Mouse (Mus musculus): ENCODE data around the gene Phactr1. TPM values are rescaled to one million over a fixed set of nuclear protein-coding genes. Genes with fewer than 3 reads are reported as not detected.
"Not testable (repeated sequence)": the region's sequence is repeated elsewhere in the genome, so short reads cannot be mapped to it uniquely, and the experiment has no call there.

Phactr1 gene
- total RNA-seq, 2 experiments from 2014 or later, result 0.04 TPM; not detected in 1

DNA sequence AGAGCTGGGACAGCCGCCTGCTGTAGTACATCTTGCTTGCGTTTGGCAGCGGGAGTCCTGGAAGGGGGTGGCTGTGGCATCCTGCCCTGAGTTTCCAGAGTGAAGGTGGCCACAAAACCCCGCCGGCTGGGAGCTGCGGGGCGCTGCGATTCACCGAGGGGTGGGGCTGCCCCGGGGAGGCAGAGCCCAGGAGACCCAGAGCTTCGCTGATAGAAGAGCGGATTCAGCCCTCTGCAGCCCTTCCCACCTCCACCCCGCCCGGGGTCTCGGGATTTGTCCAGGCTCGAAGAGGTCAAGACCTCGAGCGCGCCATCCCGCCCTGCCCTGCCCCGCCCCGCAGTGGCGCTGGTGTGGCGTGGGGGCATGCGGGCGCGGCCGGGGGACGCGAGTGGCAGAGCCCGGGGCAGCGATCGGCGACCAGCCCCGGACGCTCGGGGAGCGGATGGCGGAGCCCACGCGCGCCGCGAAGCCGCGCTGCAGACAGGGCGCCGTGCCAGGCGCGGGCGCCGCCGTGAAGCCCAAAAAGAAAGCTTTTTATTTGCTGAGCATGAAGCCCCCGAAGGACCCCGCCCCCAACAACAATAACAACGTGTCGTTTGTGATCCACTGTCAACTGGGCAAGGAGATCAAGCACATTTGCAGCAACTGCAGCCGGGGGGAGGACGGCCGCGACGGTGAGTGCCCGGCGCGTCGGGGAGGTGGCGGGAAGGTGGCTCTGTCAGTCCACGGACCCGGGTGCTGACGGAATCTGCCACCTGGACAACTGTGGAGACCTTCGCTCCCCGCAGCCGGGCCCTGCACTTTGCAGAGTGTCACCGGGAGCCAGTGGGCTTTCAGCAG is 236.0 kb downstream of the Phactr1 start:
- no peak for ATAC-seq (ENCODE audit: poor library complexity, severe bottlenecking)

DNA sequence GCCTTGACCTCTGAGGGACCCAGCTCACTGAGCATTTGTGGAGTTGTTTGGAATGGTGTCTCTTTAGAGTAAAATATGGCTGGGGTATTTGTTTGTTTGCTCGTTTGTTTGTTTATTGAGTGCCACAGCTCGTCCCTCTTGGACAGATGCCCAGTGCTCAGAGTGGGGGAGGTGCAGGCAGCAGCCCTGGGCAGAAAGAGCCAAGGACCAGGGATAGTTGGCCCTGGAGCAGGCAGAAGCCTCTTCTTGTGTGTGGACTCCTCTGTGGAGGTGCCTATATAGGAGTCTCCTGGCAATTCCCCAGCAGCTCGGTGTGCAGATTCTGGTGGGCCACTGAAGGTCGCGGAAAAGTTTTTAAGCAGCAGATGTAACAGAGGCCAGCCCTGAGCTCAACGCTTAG is 236.8 kb downstream of the Phactr1 start:
- no peak for ATAC-seq (ENCODE audit: poor library complexity, severe bottlenecking)

DNA sequence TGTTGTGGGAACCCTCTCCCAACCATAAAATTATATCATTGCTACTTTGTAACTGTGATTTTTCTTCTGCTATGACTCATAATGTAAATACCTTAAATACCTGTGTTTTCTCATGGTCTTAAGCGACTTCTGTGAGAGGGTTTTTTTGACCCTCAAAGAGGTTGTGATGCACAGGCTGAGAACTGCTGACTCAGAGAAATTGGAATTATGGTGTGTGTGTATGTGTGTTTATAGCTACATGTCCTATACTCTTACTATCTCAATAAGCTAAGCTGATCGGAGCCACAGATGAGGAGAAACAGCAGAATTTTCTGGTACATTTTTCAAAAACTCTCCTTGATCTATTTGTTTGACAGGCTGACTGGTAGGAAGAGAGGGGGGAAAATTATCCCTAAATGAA is 239.6 kb downstream of the Phactr1 start:
- ATAC-seq (ENCODE audit: poor library complexity, severe bottlenecking), result no peak

DNA sequence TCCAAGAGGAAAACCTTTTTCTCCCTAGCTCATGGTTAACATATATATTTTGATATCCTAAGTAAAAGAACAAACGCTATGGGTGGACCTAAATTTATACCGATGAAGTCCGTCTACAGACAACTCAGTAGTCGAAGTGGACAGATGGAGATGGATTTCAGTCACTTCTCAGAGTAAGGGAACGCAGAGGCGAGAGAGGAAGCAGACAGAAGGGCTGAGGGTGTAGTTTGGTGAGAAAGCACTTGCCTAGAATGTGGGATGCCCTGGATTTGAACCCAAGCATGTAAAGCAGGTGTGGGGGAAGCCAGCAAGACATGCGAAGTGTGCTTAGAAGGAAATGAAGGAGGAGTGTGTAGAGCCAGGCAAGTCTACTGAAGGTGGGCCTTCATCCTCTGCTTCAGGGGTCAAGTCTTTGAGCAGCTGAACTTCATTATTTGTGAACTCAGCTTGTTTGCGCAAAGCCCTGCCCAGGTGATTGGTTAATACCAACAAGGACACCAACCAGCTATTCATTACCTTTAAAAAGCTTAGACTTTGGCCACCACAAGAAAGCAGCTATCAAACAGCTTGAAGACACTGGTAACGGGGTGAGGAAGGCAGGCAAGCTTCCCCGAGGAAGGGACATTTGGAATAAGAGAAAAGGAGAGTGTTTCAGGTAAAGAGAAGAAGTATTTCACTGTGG is 241.5 kb downstream of the Phactr1 start:
- ATAC-seq (ENCODE audit: poor library complexity, severe bottlenecking), result no peak

DNA sequence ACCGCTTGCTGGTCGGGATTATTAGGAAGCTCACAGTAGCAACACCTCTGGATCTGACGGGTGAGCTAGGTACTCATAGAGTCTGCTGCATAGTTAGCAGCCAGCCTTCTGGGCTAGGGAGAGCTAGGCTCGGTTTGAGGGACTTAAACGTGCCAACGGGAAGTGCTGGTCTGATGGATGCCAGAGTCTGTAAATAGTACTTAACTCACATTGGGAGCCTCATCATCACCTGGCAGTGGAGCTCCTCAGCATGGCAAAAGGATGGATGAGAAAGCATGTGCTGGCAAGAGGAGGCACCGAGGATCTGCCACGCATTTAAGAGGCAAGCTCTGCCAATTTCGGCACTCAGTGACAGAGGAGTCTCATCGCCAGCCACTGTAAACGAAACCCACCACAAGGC is 247.4 kb downstream of the Phactr1 start:
- ATAC-seq (ENCODE audit: poor library complexity, severe bottlenecking), result no peak

DNA sequence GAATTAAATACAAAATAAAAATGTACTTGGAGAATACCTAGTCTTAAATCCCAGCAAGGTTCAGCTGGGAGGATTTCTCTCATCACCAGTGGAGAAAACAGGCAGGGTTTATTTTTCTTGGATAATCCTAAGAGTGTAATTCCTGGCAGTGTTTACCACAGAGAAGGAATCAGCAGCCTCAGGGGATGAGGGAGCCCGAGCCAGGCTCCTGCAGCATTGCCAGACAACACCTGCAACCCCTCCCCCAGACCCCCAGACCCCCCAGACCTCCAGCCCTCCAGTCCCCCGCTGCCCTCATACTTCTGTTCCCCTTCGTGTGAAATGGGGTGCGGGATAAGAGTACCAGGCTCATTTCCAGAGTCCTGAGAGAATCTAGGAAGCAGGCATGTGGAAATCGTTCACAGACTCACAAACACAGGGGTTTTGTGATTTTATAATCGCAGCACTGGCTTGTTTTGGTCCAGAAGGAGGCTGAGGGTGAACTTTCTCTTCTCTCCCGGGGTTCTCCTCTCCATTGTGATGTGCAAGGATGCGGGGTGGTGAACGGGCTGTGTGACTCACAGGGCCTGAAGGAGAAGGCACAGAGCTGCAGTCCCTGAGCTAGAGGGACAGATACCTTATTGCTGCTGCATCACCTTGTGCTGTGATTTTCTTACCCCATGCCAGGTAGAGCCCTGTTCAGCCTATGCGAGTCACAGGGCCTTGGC is 249.3 kb downstream of the Phactr1 start:
- ATAC-seq (ENCODE audit: poor library complexity, severe bottlenecking), result no peak

DNA sequence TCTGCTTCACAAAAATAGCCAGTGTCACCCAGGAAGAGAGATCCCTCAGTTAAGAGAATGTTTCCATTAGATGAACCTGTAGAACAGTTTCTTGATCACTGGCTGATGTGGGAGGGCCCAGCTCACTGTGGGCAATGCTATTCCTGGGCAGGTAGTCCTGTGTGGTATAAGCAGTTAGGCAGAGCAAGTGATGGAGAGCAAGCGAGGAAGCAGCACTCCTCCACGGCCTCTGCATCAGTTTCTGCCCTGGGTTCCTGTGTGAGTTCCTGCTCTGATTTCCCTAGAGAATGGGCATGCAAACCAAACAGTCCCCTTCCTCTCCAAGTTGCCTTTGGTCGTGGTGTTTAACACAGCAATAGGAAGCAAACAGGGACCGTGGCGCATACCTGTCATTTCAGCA is 251.6 kb downstream of the Phactr1 start:
- ATAC-seq (ENCODE audit: poor library complexity, severe bottlenecking), result no peak

DNA sequence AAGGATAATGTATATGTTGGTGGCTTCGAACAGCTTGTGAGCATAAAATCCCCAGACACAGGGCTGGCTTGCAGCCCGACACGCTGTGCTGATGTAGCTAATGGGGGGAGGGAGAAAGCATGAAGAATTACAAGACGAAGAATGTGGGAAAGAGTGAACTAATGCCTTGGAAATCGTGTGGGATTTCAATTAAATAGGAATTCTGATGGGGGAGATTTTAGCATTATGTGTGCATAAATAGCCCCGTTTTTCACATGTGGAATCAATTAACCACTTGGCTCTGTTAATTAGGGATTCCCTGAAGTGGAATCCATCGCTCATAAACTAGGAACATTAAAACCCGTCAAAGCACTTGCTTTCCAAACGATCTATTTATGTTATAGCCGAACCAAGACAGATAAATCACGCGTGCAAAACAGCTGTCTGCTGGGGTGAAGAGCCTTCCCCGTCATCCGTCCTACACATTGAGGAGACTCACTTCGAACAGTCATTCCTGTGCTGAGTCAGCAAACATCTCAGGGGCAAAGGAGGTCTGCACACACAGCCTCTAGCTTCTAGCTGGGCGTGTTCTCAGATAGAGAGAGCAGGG is 254.2 kb downstream of the Phactr1 start:
- ATAC-seq (ENCODE audit: poor library complexity, severe bottlenecking), result no peak

DNA sequence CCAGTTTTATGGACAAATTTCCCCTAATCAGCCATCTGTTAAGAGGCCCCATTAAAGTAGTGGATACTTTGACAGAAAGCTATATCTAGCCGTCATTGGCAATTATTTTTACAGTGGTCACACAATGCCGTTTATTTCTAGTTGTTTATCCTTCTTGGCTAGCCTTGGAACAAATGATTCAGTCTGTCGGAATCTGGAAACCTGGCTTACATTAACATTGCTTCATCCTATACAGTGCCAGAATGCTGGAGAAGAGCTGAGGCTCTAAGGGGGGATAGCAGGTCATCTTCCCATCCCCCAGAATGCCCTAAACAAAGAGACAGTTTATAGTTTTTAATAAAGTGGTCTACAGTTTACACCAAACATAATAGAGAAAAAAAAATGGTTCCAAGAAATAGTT is 257.4 kb downstream of the Phactr1 start:
- ATAC-seq (ENCODE audit: poor library complexity, severe bottlenecking), result no peak

DNA sequence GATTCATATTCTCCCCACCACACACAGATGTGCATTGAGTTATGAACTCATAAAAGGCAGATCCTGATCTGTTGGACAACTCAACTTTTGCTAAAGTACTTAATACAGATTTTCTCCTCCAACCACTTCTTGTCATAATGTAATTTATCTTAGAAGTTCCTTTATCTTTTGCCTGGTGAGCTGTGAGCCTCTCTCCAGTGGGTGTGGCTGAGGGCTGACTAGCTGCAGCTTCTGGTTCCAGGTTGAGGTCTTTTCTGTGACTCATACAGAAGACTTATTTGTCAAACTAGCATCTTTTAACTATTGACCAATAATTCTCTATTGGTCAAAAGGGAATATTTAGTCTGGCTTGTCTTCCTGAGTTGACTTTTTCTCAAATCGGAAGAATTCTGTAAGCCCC is 257.9 kb downstream of the Phactr1 start:
- ATAC-seq (ENCODE audit: poor library complexity, severe bottlenecking), result no peak

DNA sequence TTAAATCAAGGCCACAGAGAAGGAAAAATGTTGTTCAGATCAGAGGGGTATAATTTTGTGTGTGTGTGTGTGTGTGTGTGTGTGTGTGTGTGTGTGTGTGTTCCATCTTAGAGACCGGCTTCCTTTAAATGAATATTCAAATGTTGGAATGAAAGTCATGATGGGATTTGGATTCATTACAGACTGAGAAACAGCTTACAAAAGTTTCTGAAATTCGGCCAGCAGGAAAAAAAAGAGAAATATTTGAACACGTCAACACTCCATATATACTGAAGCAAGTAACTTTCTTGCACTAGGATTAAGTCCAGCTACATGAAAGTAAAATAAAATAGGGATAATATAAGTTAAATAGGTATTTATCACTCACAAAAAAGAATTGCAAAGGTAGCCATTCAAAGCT is 259.8 kb downstream of the Phactr1 start:
- no peak for ATAC-seq (ENCODE audit: poor library complexity, severe bottlenecking)

DNA sequence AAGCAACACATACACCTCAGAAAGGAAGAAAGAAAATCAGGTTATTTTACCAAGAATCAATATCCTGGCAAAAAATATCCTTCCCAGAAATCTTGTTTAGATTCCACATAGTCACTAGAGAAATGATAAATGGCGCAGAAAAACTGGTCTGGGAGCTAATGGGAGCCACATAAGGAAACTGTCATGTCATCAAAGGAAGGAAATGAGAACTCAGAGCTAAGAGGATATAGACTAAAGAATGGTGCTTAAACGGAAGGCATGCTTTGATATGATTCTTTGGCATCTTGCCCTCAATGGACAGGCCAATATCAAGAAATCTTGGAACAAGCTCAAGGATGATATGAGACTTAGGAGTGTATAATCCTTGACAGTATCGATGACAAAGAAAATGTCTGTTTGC is 263.7 kb downstream of the Phactr1 start:
- no peak for ATAC-seq (ENCODE audit: poor library complexity, severe bottlenecking)

DNA sequence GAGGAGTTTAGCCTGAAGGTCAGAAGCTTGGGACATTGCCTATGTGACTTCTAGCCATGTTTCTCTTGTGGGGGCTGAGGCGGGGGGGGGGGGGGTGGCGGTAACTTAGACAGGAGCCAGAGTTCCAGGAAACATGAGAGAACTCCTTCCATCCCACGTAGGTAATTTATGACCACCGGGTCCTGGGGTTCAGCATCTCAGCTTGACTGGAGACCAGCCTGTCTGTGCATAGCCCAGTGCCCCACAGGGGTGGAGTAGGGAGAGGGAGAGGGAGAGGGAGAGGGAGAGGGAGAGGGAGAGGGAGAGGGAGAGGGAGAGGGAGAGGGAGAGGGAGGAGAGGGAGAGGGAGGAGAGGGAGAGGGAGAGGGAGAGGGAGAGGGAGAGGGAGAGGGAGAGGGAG is 264.8 kb downstream of the Phactr1 start:
- ATAC-seq (ENCODE audit: poor library complexity, severe bottlenecking), result not testable (repeated sequence)

DNA sequence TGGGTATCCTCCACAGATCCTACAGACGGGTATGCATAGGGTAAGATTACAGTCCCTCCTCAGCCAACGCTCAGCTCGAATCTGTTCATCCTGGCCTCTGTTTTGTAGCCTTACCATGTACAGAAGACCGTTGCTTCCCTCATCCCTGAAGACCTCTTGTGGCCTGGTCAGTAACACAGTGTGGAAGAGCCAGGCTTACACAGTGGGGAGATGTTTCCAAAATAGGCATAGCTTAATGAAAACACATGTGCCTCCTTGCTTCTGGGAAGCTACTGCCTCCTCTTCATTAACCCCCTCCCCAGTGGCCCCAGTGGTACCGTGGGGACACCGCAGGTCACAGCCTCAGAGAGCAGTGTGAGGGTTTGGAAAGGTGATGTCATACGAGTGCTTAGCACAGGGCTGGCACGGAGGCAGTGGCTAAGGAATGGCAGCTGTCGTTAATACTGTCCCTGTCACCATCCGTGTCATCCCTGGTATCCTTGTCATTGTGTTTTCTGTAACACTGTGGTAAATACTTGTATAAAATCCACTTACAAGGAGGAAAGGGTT is 268.4 kb downstream of the Phactr1 start:
- no peak for ATAC-seq (ENCODE audit: poor library complexity, severe bottlenecking)

DNA sequence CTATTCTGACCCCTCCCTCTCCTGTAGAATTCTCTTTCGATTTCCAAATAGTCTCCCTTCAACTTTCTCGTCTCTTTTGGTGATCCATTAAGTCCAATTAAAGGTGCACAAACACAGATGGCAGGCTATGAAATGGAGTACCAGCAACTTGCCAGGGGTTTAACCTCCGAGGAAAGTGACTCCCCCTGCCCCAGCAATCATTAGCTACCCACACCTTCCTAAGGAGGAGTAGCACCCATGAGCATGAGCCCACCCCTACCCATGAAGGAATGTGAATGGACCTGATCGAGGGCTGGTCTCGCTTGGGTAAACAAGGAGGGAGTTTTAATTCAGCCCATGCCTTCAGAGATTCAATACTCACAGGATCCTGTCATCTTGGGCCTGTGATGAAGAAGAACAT is 268.9 kb downstream of the Phactr1 start:
- ATAC-seq (ENCODE audit: poor library complexity, severe bottlenecking), result no peak

DNA sequence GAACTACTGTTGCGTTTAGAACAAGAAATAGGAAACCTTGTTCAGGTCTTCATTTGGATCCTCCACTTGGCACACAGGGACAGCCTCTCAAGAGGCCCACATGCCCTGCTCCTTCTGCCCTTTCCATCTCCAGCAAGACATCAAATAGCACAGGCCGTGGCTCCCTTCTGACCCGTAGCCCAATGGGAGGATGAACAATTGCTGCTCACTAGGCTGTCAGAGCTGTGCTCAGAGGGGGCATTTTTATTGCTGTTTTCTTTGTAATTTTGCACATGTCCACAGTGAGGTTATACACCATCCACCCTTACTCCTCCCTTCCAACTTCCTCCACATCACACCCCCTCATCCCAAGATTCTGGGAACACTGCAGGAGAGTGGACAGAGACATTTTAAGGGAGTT is 269.6 kb downstream of the Phactr1 start:
- ATAC-seq (ENCODE audit: poor library complexity, severe bottlenecking), result no peak

DNA sequence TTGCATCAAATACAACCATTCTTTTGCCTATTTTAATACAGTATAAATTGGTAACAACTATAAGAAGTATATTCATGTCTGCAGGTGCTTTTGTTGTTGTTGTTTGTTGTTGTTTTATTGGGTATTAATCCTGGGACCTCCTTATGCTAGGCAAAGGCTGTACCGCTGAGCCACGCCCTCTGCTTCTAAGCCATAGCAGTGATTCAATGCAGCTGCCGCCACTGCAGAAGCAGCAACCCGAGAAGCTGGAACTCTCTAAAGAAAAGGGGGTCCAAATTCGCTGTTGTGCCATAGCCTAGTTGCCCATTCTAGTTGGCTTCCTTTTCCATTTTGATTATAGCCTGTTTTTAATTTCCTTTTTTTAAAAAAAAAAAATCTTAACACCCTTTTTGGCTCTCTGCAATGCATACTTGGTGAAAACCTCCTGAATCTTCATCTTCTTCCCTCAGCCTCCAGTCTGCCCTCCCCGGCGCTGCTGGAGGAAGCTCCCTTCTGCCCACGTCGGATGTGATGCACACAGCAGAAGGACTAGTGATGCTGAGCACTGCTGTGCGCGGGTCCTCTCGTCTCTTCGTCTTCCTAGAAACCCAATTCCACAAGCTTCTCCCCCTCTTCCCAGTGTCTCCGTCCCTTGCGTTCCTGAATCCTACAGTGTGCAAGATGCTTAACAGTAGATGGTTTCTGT is 271.8 kb downstream of the Phactr1 start:
- ATAC-seq (ENCODE audit: poor library complexity, severe bottlenecking), result no peak

DNA sequence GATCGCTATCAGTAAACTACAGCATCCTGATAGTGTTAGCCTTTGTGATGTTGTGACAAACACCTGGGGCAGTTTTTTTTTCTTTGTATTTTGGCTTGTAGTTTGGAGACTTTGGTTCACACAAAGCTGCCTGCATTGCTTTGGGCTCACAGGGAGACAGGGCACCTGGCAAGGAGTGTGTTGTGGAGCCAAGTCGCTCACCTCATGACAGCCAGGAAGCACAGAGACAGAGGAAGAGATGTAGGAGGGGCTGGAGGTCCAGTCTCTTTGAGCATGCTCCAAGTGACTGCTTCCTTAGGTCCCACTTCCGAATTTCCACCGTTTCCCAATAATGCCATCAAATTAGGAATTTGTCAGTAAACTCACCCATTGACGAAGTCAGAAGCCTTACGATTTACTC is 272.6 kb downstream of the Phactr1 start:
- no peak for ATAC-seq (ENCODE audit: poor library complexity, severe bottlenecking)

DNA sequence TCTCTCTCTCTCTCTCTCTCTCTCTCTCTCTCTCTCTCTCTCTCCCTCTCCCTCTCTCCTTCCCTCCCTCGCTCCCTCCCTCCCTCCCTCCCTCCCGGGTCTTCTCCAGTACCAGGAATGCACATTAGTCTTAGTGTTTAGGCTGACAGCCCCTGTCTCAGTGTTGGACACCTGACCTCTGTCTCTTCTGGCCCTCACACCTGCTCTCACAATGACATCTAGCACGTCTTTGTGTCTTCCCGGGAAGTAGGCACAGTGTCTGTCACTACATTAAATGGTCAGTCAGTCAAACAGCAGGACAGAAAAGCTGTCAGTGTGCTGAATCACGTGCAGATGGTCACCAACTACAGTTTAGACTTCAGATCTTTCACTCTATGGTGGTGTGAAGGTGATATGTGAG is 273.7 kb downstream of the Phactr1 start:
- no peak for ATAC-seq (ENCODE audit: poor library complexity, severe bottlenecking)

DNA sequence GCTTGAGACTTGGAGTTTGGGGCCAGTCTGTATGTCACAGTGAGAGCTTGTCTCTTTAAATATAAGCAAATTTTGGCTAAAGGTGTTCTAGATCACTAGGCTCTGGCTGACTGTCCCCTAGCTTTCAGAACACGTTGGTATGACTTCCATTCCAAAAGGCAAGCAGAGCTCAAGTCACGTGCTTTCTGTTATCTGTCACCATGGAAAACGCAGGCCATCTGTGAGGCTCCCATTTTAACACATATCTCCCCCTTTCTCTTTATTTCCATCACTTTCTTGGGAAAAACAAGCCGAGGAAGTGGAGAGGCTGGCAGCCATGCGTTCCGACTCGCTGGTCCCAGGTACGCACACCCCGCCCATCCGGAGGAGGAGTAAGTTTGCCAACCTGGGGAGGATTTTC is 275.9 kb downstream of the Phactr1 start:
- ATAC-seq (ENCODE audit: poor library complexity, severe bottlenecking), result no peak

DNA sequence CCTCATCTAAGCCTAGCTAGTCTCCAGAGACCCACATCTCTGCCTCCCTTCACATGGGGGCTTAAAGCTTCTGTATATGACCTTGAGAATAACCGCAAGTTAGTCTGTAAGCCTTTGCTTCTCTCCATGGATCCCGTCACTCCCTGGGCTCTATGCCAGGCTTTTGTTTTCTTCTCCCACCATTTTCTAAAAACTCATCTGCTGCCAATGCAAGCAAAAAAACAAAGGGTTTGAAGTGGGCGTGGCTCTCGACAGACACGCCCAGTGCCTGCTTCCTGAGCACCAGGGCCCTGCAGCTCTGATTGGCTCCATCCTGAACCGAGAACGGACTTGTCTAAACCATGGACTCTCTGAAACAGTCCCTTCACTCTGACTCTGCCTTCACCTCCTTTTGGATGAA is 277.4 kb downstream of the Phactr1 start:
- no peak for ATAC-seq (ENCODE audit: poor library complexity, severe bottlenecking)
